In genomic region chr9:107556346-107556745, GRCm38 (mm10) we compare ENCODE assay signal across 9 mouse cellular contexts. TPM values are rescaled to one million over a fixed set of nuclear protein-coding genes. Genes with fewer than 3 reads are reported as not detected.
DNase-seq lines count a peak whose midpoint lies in the region; ATAC-seq and TF ChIP-seq lines count a peak whose summit lies in the region.
"Had no signal": no experiment of that assay in that cellular context is flagged by ENCODE, and none has a peak within 500 bp of the region (broad histone marks: within the 10 kb centered on the region; RNA-seq: fewer than 3 reads in every experiment).

No protein-coding gene starts in this region.

- peak overlapping the region; percentile 96; the same call in 1 of the 2 replicates for H3K27ac ChIP-seq in heart, embryonic 10.5 days
- H3K27ac ChIP-seq in MEL (ENCODE audit: control insufficient read depth, low read depth, low read length): peak overlapping the region; percentile 40
- no peak overlapping the region for H3K27ac ChIP-seq in midbrain, embryonic 12.5 days (replicated peaks)

- ATAC-seq in midbrain, embryonic 12.5 days (ENCODE audit: low FRiP score, low read depth): no peak
- ATAC-seq: CD4-positive, CD25-positive, alpha-beta regulatory T cell, adult 4 months had no signal

- no peak for DNase-seq in heart, embryonic 10.5 days (ENCODE audit: low spot score)
- DNase-seq in heart, adult 9 months (ENCODE audit: low spot score in 2 of 2): no peak
- peak; percentile 50 for DNase-seq in MEL (ENCODE audit: low read depth, low spot score)
- peak; percentile 35 for DNase-seq in induced T-regulatory cell, adult 2 months (ENCODE audit: low read depth)
- DNase-seq in cerebellum, postnatal 4 days (ENCODE audit: low spot score in 2 of 2): no peak
- no peak for DNase-seq in right cerebral cortex, postnatal 10 days (ENCODE audit: low spot score in 2 of 2)
- no peak for DNase-seq in urinary bladder, adult 2 months (ENCODE audit: low spot score)

- H3K4me3 ChIP-seq in heart, embryonic 10.5 days: peak overlapping the region; percentile 84
- H3K4me3 ChIP-seq in MEL (ENCODE audit: control insufficient read depth in 1 of 2, insufficient read depth in 1 of 2, low read depth in 2 of 2, low read length in 2 of 2): peak overlapping the region; percentile 20 to 82; a peak in 3 of 4 replicates
- H3K4me3 ChIP-seq in midbrain, embryonic 12.5 days: 0 out of 2 replicates have a peak overlapping the region, but pooled peaks have one; percentile 5

- H3K9ac ChIP-seq in MEL (ENCODE audit: control insufficient read depth, low read depth, low read length, poor library complexity, severe bottlenecking): peak overlapping the region; percentile 94
- no peak overlapping the region for H3K9ac ChIP-seq in midbrain, embryonic 12.5 days (replicated peaks)

- H3K4me2 ChIP-seq in midbrain, embryonic 12.5 days (replicated peaks): peak overlapping the region; percentile 94

- TF ChIP-seq CTCF in MEL (IDR thresholded peaks at IDR 0.05 in 2 of 3, conservative IDR thresholded peaks at IDR 0.05 in 1 of 3; ENCODE audit: control insufficient read depth in 1 of 3, insufficient read depth in 1 of 3, low read depth in 2 of 3, low read length in 3 of 3, poor library complexity in 1 of 3, severe bottlenecking in 1 of 3): no peak

- peaks cover 12% of the 10 kb centered on the region; the same call in 1 of the 2 replicates for H3K27me3 ChIP-seq in heart, embryonic 10.5 days (ENCODE audit: insufficient read depth, poor library complexity, severe bottlenecking)
- H3K27me3 ChIP-seq in MEL (ENCODE audit: control insufficient read depth in 1 of 2, insufficient read depth in 2 of 2, low read length in 2 of 2): no peaks in the 10 kb centered on the region
- peaks cover 23% of the 10 kb centered on the region for H3K27me3 ChIP-seq in midbrain, embryonic 12.5 days

- TF ChIP-seq POLR2A in MEL (IDR thresholded peaks at IDR 0.05; ENCODE audit: control insufficient read depth in 1 of 2, insufficient read depth in 1 of 2, low read depth in 1 of 2, low read length in 2 of 2, poor library complexity in 1 of 2): no peak; a peak in 1 of 4 replicates

- TF ChIP-seq EP300 in MEL (IDR thresholded peaks at IDR 0.05; ENCODE audit: low read depth in 1 of 2, low read length in 2 of 2): no peak

- peaks cover 50% of the 10 kb centered on the region for H3K36me3 ChIP-seq in heart, embryonic 10.5 days
- peaks cover 10 to 29% of the 10 kb centered on the region in 2 experiments; a peak in 3 of 4 replicates for H3K36me3 ChIP-seq in MEL (ENCODE audit: control insufficient read depth in 1 of 2, insufficient read depth in 2 of 2, low read length in 2 of 2)
- peaks cover 47% of the 10 kb centered on the region for H3K36me3 ChIP-seq in midbrain, embryonic 12.5 days

- H3K4me1 ChIP-seq in heart, embryonic 10.5 days: peaks cover 43% of the 10 kb centered on the region
- peaks cover 10 to 28% of the 10 kb centered on the region in 2 experiments for H3K4me1 ChIP-seq in MEL (ENCODE audit: control insufficient read depth in 1 of 2, insufficient read depth in 2 of 2, low read length in 2 of 2)
- peaks cover 44% of the 10 kb centered on the region for H3K4me1 ChIP-seq in midbrain, embryonic 12.5 days

- peaks cover 35% of the 10 kb centered on the region for H3K79me2 ChIP-seq in MEL (ENCODE audit: control insufficient read depth, insufficient read depth, low read length, poor library complexity)

- 67% methylated on average over 3 of the region's 3 CpGs for WGBS in heart, embryonic 10.5 days
- WGBS in midbrain, embryonic 12.5 days: 88% methylated on average over 3 of the region's 3 CpGs

- TF ChIP-seq RAD21 in MEL (IDR thresholded peaks at IDR 0.05; ENCODE audit: low read depth, low read length): no peak

- H3K9me3 ChIP-seq in heart, embryonic 10.5 days: no peaks in the 10 kb centered on the region
- no peaks in the 10 kb centered on the region for H3K9me3 ChIP-seq in MEL (replicated peaks; ENCODE audit: insufficient read depth, low read length)
- H3K9me3 ChIP-seq in midbrain, embryonic 12.5 days: no peaks in the 10 kb centered on the region

TF ChIP-seq in MEL, 35 proteins besides CTCF, POLR2A, EP300 and RAD21:
- TF ChIP-seq RCOR1 (IDR thresholded peaks at IDR 0.05; ENCODE audit: low read depth, low read length) (no peak), GABPA (IDR thresholded peaks at IDR 0.05; ENCODE audit: low read depth, low read length) (no peak), ELF1 (IDR thresholded peaks at IDR 0.05; ENCODE audit: low read depth, low read length) (peak; percentile 70), GATA1 (IDR thresholded peaks at IDR 0.05; ENCODE audit: low read depth, low read length) (no peak), CHD1 (IDR thresholded peaks at IDR 0.05; ENCODE audit: low read depth, low read length) (no peak)

RNA-seq across cellular contexts. Expression of gene Rassf1, which starts 5.0 kb away (rescaled TPM):
- polyA plus RNA-seq in heart, embryonic 10.5 days (2016; fragmentation: Nextera tagmentation; extraction: Ambion mirVana): 50.5 and 51.7 TPM in 2 replicates
- total RNA-seq in MEL (2012; rRNA removed): 40.6 and 48.0 TPM in 2 replicates
- polyA plus RNA-seq in MEL (2012; ENCODE audit: insufficient read depth in 1 of 2, insufficient read length in 2 of 2, low read depth in 1 of 2, low replicate concordance in 2 of 2, missing spikeins in 1 of 2): 10 to 100 TPM in 1 of 2 experiments, not detected in 1; 56.9 TPM
- polyA plus RNA-seq in midbrain, embryonic 12.5 days (2016; fragmentation: Nextera tagmentation; extraction: Ambion mirVana): 43.6 and 48.9 TPM in 2 replicates
- polyA plus RNA-seq in urinary bladder, adult 2 months (2012; rRNA removed): 41.5 and 58.9 TPM in 2 replicates

RNA-seq across cellular contexts. Expression of gene Tusc2, which starts 6.7 kb away (rescaled TPM):
- polyA plus RNA-seq in heart, embryonic 10.5 days (2016; fragmentation: Nextera tagmentation; extraction: Ambion mirVana): 64.7 and 70.0 TPM in 2 replicates
- total RNA-seq in MEL (2012; rRNA removed): 29.9 and 36.2 TPM in 2 replicates
- 10 to 100 TPM in 1 of 2 experiments, not detected in 1; 48.9 TPM for polyA plus RNA-seq in MEL (2012; ENCODE audit: insufficient read depth in 1 of 2, insufficient read length in 2 of 2, low read depth in 1 of 2, low replicate concordance in 2 of 2, missing spikeins in 1 of 2)
- polyA plus RNA-seq in midbrain, embryonic 12.5 days (2016; fragmentation: Nextera tagmentation; extraction: Ambion mirVana): 90.1 and 95.0 TPM in 2 replicates
- 43.9 and 50.6 TPM in 2 replicates for polyA plus RNA-seq in urinary bladder, adult 2 months (2012; rRNA removed)

RNA-seq across cellular contexts. Expression of gene Zmynd10, which starts 9.2 kb away (rescaled TPM):
- 0.17 TPM in 1 of 2 replicates, not detected in the other for polyA plus RNA-seq in heart, embryonic 10.5 days (2016; fragmentation: Nextera tagmentation; extraction: Ambion mirVana)
- total RNA-seq in MEL (2012; rRNA removed): 0.26 and 0.31 TPM in 2 replicates
- under 1 TPM in 1 of 2 experiments, not detected in 1; 0.85 TPM for polyA plus RNA-seq in MEL (2012; ENCODE audit: insufficient read depth in 1 of 2, insufficient read length in 2 of 2, low read depth in 1 of 2, low replicate concordance in 2 of 2, missing spikeins in 1 of 2)
- 1.1 and 2.6 TPM in 2 replicates for polyA plus RNA-seq in midbrain, embryonic 12.5 days (2016; fragmentation: Nextera tagmentation; extraction: Ambion mirVana)
- 0.56 and 0.78 TPM in 2 replicates for polyA plus RNA-seq in urinary bladder, adult 2 months (2012; rRNA removed)

RNA-seq across cellular contexts. Expression of gene Hyal2, which starts 11.4 kb away (rescaled TPM):
- polyA plus RNA-seq in heart, embryonic 10.5 days (2016; fragmentation: Nextera tagmentation; extraction: Ambion mirVana): 116 and 128 TPM in 2 replicates
- 24.8 and 32.0 TPM in 2 replicates for total RNA-seq in MEL (2012; rRNA removed)
- 10 to 100 TPM in 1 of 2 experiments, not detected in 1; 31.3 TPM for polyA plus RNA-seq in MEL (2012; ENCODE audit: insufficient read depth in 1 of 2, insufficient read length in 2 of 2, low read depth in 1 of 2, low replicate concordance in 2 of 2, missing spikeins in 1 of 2)
- polyA plus RNA-seq in midbrain, embryonic 12.5 days (2016; fragmentation: Nextera tagmentation; extraction: Ambion mirVana): 112 and 116 TPM in 2 replicates
- polyA plus RNA-seq in urinary bladder, adult 2 months (2012; rRNA removed): 24.0 and 35.6 TPM in 2 replicates

RNA-seq across cellular contexts. Expression of gene Nprl2, which starts 14.3 kb away (rescaled TPM):
- polyA plus RNA-seq in heart, embryonic 10.5 days (2016; fragmentation: Nextera tagmentation; extraction: Ambion mirVana): 28.3 and 33.1 TPM in 2 replicates
- 23.2 and 25.4 TPM in 2 replicates for total RNA-seq in MEL (2012; rRNA removed)
- 10 to 100 TPM in 1 of 2 experiments, not detected in 1; 30.2 TPM for polyA plus RNA-seq in MEL (2012; ENCODE audit: insufficient read depth in 1 of 2, insufficient read length in 2 of 2, low read depth in 1 of 2, low replicate concordance in 2 of 2, missing spikeins in 1 of 2)
- polyA plus RNA-seq in midbrain, embryonic 12.5 days (2016; fragmentation: Nextera tagmentation; extraction: Ambion mirVana): 48.1 and 48.4 TPM in 2 replicates
- polyA plus RNA-seq in urinary bladder, adult 2 months (2012; rRNA removed): 26.6 and 35.2 TPM in 2 replicates

Comparison
In these comparisons a context has a peak if more than half of its experiments do, and no peak if none do; other contexts are left out.
1. DNase-seq: peak in MEL (single experiment) and induced T-regulatory cell, adult 2 months (single experiment); none in heart, embryonic 10.5 days (single experiment), heart, adult 9 months (0 of 2), cerebellum, postnatal 4 days (0 of 2), right cerebral cortex, postnatal 10 days (0 of 2) and urinary bladder, adult 2 months (single experiment).
2. H3K4me3 ChIP-seq: peak in every context shown above with its lines; median percentile 84 in heart, embryonic 10.5 days; 51 in MEL; 5 in midbrain, embryonic 12.5 days.